Mouse (Mus musculus) c-Kit-positive CD71-positive TER-119-positive erythroid progenitor cells, embryonic 14.5 days (primary cell): ENCODE data around the gene Cpb2.

Source experiments
- DNase-seq: peaks from one replicate; pipeline ENCODE4 v3.0.0-alpha.2; 2013; ENCODE audit warnings: low spot score

Gene Cpb2

DNA sequence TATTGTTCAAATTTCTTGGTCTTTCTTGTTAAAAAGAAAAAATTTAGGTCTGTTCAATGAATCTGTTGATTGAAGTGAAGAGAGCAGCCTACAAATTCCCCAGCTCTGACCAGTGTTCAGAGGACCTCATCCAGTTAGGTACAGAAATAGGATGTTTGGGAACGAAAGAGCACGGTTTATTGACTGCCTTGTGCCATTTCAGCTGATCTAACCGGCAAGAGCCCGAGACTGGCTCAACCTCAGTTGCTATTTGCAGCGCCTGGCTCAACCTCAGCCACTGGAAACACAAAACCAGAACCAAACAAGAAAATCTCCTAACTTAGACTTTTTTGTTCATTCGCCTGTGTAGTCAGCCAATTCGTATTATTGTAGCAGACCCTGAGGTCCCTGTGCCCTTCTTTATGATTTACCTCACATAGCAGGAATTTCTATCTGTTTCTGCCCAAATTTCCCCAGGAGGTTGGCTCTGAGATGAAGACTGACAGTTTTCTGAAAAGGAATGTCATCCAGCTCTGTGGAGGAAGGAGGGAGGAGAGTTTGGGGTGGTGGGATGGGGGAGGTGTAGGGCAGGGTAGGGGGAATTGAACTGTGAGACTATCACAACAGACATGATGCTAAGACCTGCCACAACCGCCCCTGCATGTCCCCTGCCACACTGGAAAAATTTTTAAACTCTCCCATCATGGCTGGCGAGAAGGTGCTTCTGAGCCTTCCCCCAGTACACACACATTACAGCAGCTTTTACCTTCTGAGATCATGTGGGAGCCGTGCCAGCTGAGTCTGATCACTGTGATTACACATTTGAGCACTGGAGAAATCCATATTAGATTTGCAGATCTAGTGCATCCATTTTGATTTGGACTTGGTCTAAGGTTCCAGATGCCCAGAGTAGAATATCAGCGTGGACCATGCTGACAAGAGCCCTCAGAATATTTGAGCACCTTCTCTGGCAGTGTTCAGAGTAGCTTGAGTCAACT lies 4.2 kb downstream of the Cpb2 start:
- DNase-seq: no peak

DNA sequence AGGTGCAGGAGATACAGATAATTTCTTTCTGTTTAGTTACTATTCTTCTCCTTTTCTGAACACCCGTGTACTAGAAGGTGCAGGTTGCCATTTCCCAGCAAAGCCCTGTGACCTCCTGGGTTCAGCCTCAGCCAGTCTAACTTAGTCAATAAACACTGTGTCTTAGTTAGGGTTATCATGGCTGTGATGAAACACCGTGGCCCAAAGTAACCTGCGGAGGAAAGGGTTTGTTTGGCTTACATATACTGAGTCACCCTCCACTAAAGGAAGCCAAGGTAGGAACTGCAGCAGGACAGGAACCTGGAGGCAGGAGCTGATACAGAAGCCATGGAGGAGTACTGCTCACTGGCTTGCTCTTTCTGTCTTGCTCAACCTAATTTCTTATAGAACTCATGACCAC lies 8.3 kb downstream of the Cpb2 start:
- no peak for DNase-seq

DNA sequence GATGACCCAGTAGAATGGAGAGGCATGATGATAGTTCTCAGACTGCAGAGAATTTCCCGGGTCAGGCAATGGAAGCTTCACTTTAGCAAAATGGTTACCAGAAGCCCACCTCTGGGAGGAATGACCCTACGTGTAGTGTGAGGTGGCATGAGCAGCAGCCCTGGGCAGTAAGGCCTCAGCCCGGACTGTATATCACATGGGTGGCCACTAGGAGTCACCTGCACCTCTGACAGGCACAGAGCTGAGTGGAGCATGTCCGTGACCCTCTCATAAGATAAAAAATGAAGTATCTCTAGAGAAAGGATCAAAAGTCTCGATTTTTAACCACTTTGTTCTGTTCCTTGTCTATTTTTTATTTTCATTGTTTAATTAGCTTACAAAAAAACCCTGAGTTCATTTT lies 14.4 kb downstream of the Cpb2 start:
- no peak for DNase-seq

DNA sequence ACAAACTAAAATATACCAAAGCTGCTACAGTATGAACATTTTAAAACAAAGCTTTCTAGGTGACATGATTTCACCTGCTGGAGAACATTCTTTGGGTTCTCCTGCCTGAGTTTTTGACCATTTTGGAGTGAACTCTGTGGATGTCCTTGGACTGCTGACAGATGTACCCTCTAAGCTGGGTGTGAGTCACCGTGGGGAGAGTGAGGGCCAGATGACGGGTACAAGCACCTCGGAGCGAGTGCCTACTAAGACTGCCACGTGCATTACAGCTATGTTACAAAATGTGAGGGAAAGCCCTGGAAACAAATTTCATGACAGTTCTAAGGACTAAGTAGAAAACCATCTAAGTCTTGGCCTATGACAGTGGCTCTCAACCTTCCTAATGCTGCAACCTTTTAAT lies 27.4 kb downstream of the Cpb2 start:
- no peak for DNase-seq

DNA sequence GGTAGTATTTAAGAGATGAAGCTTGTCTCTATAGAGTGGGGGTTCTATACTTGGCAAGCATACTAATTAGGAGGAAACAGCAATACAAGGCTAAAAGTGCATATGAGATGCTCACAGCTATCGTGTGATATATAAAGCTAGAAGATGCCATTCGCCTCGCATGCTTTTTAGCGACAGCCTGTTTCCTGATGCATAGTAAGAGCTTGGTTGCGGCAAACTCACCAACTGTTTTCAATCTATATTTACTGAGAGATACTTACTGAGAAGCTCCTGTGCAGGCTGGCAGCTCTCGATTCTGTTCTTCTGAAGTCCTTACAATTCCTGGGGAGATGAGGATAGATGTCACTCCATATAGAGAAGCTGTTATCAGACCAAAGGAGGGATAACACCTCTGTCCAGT lies 37.6 kb downstream of the Cpb2 start:
- no peak for DNase-seq

DNA sequence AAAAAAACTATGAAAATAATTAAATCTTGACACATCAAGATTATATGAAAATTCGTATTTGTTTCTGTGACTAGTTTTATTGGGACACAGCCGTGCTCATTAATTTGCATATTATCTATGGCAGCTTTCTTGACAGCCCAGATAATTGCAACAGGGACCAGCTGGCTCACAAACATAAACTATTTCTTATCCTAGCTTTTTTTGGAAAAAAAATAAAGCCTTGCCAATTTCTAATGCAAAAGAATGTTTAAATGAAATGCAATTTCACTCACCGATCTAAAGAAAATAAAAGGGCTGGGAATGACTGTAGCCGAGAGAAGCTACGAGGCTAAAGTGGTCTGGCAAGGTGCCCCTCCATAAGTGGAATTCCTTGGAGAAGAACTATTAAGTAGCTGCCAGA lies 38.3 kb downstream of the Cpb2 start:
- DNase-seq: no peak

DNA sequence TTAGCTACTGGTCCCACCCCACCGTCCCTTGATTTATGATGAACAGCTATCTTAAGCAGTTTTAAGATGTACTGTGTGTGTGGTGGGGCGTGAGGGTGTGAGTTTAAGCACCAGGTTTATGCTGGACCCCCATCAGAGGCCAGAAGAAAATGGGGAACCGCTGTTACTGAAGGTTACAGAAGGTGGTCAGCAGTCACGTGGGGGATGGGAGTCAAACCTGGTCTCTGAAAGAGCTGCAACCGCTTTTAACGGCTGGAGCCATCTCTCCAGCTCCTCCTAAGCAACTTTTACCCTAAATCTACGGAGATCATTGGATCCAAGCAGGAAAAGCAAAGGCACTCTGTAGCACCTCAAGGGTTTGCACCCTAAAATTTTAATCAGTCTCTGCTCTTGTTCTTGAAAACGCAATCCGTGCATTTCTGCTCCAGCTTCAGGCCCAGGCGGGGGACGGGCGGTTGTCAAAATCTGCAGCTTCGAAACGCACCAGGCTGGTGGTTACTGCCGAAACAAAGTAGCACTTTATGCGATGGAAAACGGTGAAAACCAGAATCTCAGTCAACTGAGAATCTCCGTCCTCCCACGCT lies 41.6 kb downstream of the Cpb2 start:
- DNase-seq: no peak

DNA sequence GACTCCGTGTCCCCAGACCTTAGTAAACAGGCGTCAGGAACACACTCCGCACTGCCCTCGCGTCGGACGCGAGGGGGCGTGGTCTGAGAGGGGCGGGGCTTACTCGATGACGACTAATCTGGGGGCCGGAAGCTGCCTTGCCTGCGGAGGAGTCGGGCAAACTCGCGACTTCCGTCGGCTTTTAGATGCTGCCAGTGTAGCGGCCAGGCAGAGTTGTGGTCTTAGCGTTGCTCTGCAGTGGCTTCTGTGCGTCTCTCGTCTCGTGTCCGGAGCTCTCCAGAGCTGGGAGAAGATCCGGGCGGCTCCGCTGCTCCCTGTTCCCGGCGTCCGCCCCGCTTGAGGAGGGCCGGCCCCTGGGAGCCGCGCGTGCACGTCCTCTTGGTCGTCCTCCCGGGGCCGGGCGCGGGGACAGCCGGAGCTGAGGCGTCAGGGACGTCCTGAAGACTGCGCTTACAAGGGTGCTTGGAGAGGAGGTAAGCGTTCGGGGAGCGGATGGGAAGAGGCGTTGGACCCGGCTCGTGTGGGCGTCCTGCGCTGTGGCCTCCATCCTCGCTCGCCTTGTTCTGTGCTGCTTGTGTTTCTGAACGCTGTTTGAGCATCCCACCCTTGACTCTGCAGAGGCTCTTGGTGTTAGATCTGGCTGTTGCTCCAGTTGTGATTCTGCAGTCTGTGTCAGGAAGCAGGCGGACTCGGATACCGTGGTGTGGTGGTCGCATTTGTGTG lies 42.3 kb downstream of the Cpb2 start, which contains the start of gene Zc3h13:
TSS of gene Zc3h13 (plus strand) at position 181 of the 723 bp plus-strand sequence.
- DNase-seq: peak; percentile 93

DNA sequence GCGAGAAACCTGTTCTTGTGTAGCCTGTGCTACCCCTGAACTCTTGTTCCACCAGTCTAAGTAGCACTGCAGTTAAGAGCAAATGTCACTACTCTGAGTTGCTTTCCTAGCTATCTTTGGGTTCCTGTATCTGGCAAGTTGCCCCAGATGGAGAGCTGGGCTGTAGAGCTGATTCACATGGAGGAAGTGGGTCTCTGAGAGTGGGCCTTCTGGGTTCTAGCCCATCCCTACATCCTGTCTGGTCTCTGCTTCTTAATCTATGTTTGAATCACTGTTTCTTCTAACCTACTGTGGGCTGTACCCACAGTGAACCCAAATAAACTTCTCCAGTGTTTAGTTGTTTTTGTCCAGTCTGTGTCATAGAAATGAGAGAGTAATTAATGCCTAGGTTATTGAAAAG lies 59.0 kb downstream of the Cpb2 start:
- no peak for DNase-seq

DNA sequence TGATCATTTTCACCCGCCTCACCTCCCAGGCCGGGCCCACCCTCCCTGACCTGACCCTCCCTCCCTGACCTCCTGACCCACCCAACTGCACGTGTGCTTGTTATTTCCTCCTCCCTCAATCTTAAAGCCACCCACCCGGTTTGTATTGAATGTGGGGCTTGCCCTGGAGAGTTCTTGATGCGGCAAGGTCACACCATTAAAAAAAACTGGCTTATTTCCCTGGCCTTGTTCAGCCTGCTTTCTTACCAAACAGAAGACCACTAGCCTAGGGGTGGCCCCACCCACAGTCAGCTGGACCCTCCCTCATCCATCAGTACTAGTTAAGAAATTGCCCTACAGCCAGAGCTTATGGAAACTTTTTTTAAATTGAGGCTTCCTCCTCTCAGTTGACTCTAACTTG lies 61.7 kb downstream of the Cpb2 start:
- DNase-seq: no peak

DNA sequence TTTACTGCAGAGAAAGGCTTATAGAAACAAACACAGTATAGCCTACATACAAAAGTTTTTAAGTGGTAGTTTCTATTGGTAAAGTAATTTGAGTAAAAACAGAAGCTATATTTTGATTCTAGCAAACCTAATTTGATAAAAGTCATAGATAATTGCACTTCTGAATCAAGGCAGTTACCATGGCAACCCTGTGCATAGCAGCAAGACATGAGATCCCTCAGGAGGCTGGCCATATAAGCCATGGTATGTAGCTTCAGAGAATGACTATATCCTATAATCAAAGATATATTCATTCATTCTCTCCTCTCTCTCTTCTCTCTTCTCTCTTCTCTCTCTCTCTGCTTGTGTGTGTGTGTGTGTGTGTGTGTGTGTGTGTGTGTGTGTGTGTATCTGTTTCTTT lies 65.8 kb downstream of the Cpb2 start:
- no peak for DNase-seq

DNA sequence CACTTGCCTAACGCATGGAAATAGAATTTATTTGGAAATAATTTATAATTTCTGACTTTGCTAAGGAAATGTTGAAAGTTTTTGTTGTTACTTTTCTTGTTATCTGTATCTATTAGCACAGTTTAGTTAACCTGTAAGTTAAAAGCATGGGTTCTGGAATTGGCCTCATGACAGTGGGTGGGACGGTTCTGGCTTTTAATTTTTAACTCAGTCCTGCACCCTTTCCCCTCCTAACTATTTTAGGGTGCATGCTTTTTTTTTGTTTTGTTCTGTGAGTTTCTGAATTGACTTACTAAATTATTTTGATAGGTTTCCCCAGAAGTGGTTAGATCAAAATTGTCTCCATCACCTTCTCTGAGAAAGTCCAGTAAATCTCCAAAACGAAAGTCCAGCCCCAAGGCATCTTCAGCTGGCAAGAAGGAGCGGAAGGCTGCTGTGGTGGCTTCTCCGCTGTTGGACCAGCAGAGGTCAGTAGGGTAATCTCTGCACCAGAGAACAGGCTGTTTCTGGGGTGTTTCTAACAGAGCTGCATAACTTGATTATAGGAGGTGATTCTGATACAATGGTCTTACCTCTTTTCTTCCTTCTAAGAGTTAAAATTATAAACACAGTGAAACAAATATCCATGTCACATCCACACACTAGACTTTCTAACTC lies 67.4 kb downstream of the Cpb2 start:
- no peak for DNase-seq

DNA sequence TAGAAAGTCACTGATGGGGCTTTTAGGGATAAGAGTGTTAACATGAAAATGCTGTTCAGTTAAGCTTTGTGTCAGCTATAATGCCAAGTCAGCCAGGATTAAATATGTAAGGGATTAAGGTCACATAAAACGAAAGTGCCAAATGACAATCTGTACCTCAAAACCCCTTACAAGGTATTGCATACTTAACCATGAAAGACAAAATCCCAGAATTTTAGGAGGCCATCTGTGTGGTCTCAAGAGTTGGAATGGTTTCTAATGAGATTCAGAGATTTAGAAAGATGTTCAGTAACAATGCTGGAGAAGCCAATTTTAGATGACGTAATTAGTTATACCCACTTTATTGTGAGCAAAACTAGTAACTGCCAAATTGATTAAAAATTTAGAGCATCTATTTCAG lies 72.4 kb downstream of the Cpb2 start:
- DNase-seq: no peak

DNA sequence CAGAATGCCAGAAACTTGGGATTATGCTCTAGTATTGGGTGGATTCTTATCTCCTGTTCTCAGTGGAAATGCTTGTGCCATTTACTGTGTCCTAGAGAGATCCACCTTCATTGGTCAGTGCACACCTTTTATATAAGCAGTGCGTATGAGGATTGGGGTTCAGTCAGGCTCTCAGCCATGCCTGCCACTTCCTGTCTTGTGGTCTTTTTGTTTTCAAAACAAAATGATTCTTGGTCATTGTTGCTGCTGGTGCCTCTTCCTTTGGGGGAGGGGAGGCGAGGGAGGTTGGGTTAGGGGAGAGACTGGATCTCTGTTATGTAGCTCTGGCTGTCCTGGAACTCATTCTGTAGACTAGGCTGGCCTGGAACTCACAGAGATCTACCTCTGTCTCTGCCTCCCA lies 76.6 kb downstream of the Cpb2 start:
- DNase-seq: no peak

DNA sequence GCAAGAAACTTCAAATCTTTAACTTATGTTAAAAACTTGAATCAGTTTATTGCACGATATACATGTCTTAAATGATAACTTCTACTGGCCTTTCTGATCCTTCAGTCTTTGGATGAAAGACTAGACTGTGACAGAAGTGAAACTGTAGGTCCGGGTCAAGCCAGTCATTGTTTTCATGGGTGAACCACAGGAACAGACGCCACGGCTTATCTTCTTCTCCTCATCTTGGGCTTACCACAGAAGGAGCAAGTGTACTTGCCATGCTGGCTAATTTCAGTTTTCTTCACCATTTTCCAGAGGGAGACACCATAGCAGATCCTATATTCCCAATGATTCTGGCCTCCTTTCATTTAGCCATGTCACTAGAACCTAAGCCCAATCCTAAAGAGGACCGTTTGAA lies 78.2 kb downstream of the Cpb2 start:
- DNase-seq: no peak

DNA sequence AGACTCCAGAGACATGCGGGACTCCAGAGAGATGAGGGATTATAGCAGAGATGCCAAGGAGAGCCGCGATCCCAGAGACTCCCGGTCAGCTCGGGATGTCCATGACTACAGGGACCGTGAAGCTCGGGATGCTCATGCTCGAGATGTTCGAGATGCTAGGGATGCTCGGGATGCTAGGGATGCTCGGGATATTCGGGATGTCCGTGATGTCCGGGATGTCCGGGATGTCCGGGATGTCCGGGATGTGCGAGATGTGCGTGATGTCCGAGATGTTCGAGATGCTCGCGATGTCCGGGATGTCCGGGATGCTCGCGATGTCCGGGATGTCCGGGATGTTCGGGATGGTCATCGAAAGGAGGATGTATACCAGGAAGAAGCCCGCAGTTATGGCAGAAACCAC lies 81.3 kb downstream of the Cpb2 start:
- no peak for DNase-seq

DNA sequence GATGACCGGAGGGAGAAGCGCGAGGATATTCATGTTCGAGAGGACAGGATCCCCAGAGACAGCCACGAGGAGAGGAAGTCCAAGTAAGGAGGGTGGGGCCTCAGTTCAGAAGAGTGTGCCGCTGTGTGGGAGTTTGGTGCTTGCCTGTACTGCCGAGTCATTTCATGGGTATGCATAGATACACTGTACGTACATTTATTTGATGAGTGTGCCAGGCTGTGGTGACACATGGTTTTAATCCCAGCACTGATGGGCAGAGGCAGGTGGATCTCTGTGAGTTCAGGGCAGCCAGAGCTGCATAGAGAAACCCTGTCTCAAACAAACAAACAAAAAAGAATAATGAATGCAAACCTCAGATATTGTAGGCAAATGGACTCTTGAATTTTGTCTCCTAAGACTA lies 86.0 kb downstream of the Cpb2 start:
- DNase-seq: no peak

DNA sequence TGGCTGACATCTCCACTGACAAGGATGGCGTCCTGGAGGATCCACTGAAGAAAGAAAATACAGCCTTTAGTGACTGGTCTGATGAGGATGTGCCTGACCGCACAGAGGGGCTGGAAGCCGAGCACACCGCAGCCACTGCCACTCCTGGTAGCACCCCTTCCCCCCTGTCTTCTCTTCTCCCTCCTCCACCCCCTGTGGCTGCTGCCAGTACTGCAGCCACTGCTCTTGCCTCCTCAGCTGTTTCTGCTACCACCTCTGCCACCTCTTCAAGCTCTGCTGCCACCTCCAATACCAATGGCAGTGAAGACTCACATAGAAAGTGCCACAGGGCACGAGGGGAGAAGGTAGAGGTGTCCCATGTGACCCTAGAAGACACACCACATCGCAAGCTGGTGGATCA lies 88.5 kb downstream of the Cpb2 start:
- peak; percentile 7 for DNase-seq
